In the genomic region with DNA sequence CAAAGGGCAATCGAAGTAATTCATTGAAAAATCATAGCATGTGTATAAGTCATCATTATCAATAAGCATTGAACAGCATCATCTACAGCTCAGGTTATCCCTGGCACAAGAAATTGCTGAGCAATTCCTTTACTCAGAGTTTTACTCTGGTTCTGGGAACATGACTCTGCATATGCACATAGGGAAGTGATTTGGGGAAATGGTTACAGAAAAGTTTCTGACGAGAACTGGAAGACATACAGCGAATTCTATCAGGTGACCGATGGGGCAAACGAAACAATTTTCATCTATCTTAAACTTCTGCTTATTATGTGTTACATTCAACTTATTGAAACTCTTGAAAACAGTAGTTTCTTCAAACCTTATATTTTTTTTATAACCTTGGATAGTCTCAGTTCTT, we compare ENCODE assay signal across 19 mouse cellular contexts.
"Had no signal": no experiment of that assay in that cellular context is flagged by ENCODE, and none has a peak within 500 bp of the region (broad histone marks: within the 10 kb centered on the region; RNA-seq: fewer than 3 reads in every experiment).

No protein-coding gene starts in this region.

- H3K4me2 ChIP-seq: lung, embryonic 14.5 days; midbrain, embryonic 12.5 days; neural tube, embryonic 13.5 days; neural tube, embryonic 15.5 days had no signal

- H3K4me3 ChIP-seq: midbrain, embryonic 10.5 days; midbrain, embryonic 12.5 days; myocyte; neural tube, embryonic 13.5 days; neural tube, embryonic 15.5 days had no signal

- H3K4me1 ChIP-seq: midbrain, embryonic 10.5 days; midbrain, embryonic 12.5 days; neural tube, embryonic 13.5 days; neural tube, embryonic 15.5 days had no signal

- H3K36me3 ChIP-seq: midbrain, embryonic 10.5 days; midbrain, embryonic 12.5 days; neural tube, embryonic 13.5 days; neural tube, embryonic 15.5 days had no signal

- H3K9ac ChIP-seq: lung, embryonic 14.5 days; midbrain, embryonic 12.5 days; neural tube, embryonic 13.5 days; neural tube, embryonic 15.5 days had no signal

- H3K27me3 ChIP-seq: midbrain, embryonic 12.5 days; neural tube, embryonic 13.5 days; neural tube, embryonic 15.5 days had no signal

- DNase-seq: lung, adult 18-20 months; lung, embryonic 14.5 days; lung, postnatal 10 days; lung, postnatal 4 days; midbrain, embryonic 14.5 days; retina, postnatal 1 day; right cerebral cortex, adult 18-20 months; right cerebral cortex, postnatal 25 days; right cerebral cortex, postnatal 4 days; spleen, adult 18-20 months; thymus, adult 18-20 months; thymus, postnatal 14 days; thymus, postnatal 36 days had no signal

- H3K9me3 ChIP-seq: midbrain, embryonic 10.5 days; midbrain, embryonic 12.5 days; neural tube, embryonic 13.5 days; neural tube, embryonic 15.5 days had no signal

- ATAC-seq: midbrain, embryonic 16.5 days had no signal

- H3K27ac ChIP-seq: midbrain, embryonic 10.5 days; midbrain, embryonic 12.5 days; neural tube, embryonic 13.5 days; neural tube, embryonic 15.5 days had no signal
